Mouse (Mus musculus): Measurements from ENCODE around the gene Cbfa2t3.

- TF ChIP-seq ETS1 (IDR thresholded peaks at IDR 0.05; ENCODE audit: low read depth, low read length) = no peak
- no peak for TF ChIP-seq NRF1 (IDR thresholded peaks at IDR 0.05; ENCODE audit: insufficient read depth, low read depth, low read length, poor library complexity, severe bottlenecking)
- no peak for TF ChIP-seq POLR2AphosphoS2 (IDR thresholded peaks at IDR 0.05; ENCODE audit: low read length)
- no peak for TF ChIP-seq CTCF (IDR thresholded peaks at IDR 0.05 in 2 of 3, conservative IDR thresholded peaks at IDR 0.05 in 1 of 3; ENCODE audit: control insufficient read depth in 1 of 3, insufficient read depth in 1 of 3, low read depth in 2 of 3, low read length in 3 of 3, poor library complexity in 1 of 3, severe bottlenecking in 1 of 3)
- no peak for TF ChIP-seq POLR2A (IDR thresholded peaks at IDR 0.05; ENCODE audit: control insufficient read depth in 1 of 2, insufficient read depth in 1 of 2, low read depth in 1 of 2, low read length in 2 of 2, poor library complexity in 1 of 2)
- no peak for TF ChIP-seq HCFC1 (IDR thresholded peaks at IDR 0.05; ENCODE audit: low read depth, low read length)
- TF ChIP-seq TCF12 (IDR thresholded peaks at IDR 0.05; ENCODE audit: low read depth, low read length) = no peak
- no peak for TF ChIP-seq MAX (IDR thresholded peaks at IDR 0.05; ENCODE audit: low read length)
- no peak for TF ChIP-seq ZNF384 (IDR thresholded peaks at IDR 0.05; ENCODE audit: low read depth, low read length)
- TF ChIP-seq CHD2 (IDR thresholded peaks at IDR 0.05; ENCODE audit: low read length) = no peak
- TF ChIP-seq ZMIZ1 (IDR thresholded peaks at IDR 0.05; ENCODE audit: low read depth, low read length) = no peak
- TF ChIP-seq MXI1 (IDR thresholded peaks at IDR 0.05; ENCODE audit: low read depth, low read length) = no peak
Observed at GRCm38 (mm10) chr8:122667854-122668253, 31.1 kb downstream of the Cbfa2t3 start.

Measured in MEL (cell line).